Mouse (Mus musculus): Measurements from ENCODE around the gene Zfp367. TPM values are rescaled to one million over a fixed set of nuclear protein-coding genes. Genes with fewer than 3 reads are reported as not detected.

Gene Zfp367
- polyA plus RNA-seq, 1 experiment from 2014 or later: 5.7 TPM

DNA sequence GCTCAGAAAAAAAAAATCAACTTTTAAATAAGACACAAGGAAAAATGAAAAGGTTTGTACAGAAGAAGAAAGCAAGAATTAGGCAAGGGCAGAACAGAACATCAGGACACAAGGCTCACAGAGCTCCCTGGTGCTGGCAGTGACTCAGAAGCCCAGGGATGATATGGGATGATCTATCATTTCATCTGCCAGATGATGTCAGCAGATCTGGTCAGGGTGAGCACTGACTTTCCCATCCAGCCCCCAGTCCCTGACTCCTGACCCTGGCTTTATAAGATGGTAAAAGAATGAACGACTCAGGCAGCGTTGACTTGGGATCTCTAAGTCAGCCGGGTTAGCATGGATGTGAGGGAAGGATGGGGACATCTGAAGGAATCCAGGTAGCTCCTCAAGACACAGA, 69.7 kb downstream of the Zfp367 start:
- Histone ChIP-seq H3K4me1 (replicated peaks) (peaks cover 12% of the 10 kb centered on the region), H3K9me3 (no peaks in the 10 kb centered on the region), H3K4me3 (no peak overlapping the region), H3K4me2 (no peak overlapping the region), H3K27me3 (no peaks in the 10 kb centered on the region), H3K27ac (no peak overlapping the region), H3K9ac (no peak overlapping the region), H3K36me3 (no peaks in the 10 kb centered on the region)
- WGBS: 79% methylated on average over 3 of the region's 3 CpGs
- ATAC-seq (ENCODE audit: low FRiP score): no peak

Other genes with a start within 250 kb of the Zfp367 start
- not detected in 2 replicates for gene Hsd17b3, start 64.0 kb downstream of the Zfp367 start, polyA plus RNA-seq (2015; fragmentation: Nextera tagmentation; extraction: Ambion mirVana)
- 2.5 and 3.1 TPM in 2 replicates for gene Slc35d2, start 23.8 kb downstream of the Zfp367 start, polyA plus RNA-seq (2015; fragmentation: Nextera tagmentation; extraction: Ambion mirVana)
- gene Habp4, start 8.6 kb upstream of the Zfp367 start, polyA plus RNA-seq (2015; fragmentation: Nextera tagmentation; extraction: Ambion mirVana): 28.9 and 29.9 TPM in 2 replicates
- 4.2 and 4.3 TPM in 2 replicates for gene Cdc14b, start 122.1 kb upstream of the Zfp367 start, polyA plus RNA-seq (2015; fragmentation: Nextera tagmentation; extraction: Ambion mirVana)
- gene Aaed1, start 159.5 kb upstream of the Zfp367 start, polyA plus RNA-seq (2015; fragmentation: Nextera tagmentation; extraction: Ambion mirVana): 15.8 and 16.7 TPM in 2 replicates
- gene Ctsl, start 217.7 kb upstream of the Zfp367 start, polyA plus RNA-seq (2015; fragmentation: Nextera tagmentation; extraction: Ambion mirVana): 129 and 131 TPM in 2 replicates